Mouse (Mus musculus) liver, postnatal 0 days (tissue): ENCODE measurements around the gene Tyrp1. TPM values are rescaled to one million over a fixed set of nuclear protein-coding genes. Genes with fewer than 3 reads are reported as not detected.

ENCODE experiments used
- ATAC-seq: fragments of 200-750 bp; cut with Nextera tagmentation; 2 replicates; pipeline ENCODE4 v1.8.0; 2017; ENCODE audit warnings: mild to moderate bottlenecking, moderate library complexity
- DNase-seq: peaks from one replicate; pipeline ENCODE4 v3.0.0-alpha.2; 2016
- H3K27ac ChIP-seq: fragments of 300-500 bp; sonication (generic); 2 replicates; pipeline ENCODE4 v1.5.1; 2014; ENCODE audit warnings: antibody characterized with exemption, moderate library complexity, mild to moderate bottlenecking, low read depth
- H3K27me3 ChIP-seq: fragments of 300-500 bp; sonication (generic); 2 replicates; pipeline ENCODE4 v1.6.1; 2014; ENCODE audit warnings: low read length, control low read depth, mixed read lengths; ENCODE audit not compliant: insufficient read depth
- H3K36me3 ChIP-seq: fragments of 300-500 bp; sonication (generic); replicated peaks from 2 replicates; pipeline ENCODE4 v1.6.1; 2014; ENCODE audit warnings: mild to moderate bottlenecking, control low read depth, low read length, moderate library complexity, mixed read lengths; ENCODE audit not compliant: insufficient read depth
- H3K4me1 ChIP-seq: fragments of 300-500 bp; sonication (generic); 2 replicates; pipeline ENCODE4 v1.6.1; 2014; ENCODE audit warnings: antibody characterized with exemption, mild to moderate bottlenecking, control low read depth; ENCODE audit not compliant: insufficient read depth
- H3K4me2 ChIP-seq: fragments of 300-500 bp; sonication (generic); 2 replicates; pipeline ENCODE4 v1.6.1; 2014; ENCODE audit warnings: low read depth, mild to moderate bottlenecking, low read length, moderate library complexity, mixed read lengths
- H3K4me3 ChIP-seq: fragments of 300-500 bp; sonication (generic); 2 replicates; pipeline ENCODE4 v1.5.1; 2014; ENCODE audit warnings: low read depth, low read length
- H3K9ac ChIP-seq: fragments of 300-500 bp; sonication (generic); replicated peaks from 2 replicates; pipeline ENCODE4 v1.6.1; 2014; ENCODE audit warnings: mild to moderate bottlenecking, moderate library complexity
- H3K9me3 ChIP-seq: fragments of 300-500 bp; sonication (generic); 2 replicates; pipeline ENCODE4 v1.6.1; 2016; ENCODE audit warnings: mild to moderate bottlenecking, control low read depth, low read length, mixed read lengths
- CTCF ChIP-seq: sonication (generic); IDR thresholded peaks from 2 replicates; pipeline ENCODE4 v1.5.1; 2016; ENCODE audit warnings: antibody characterized with exemption, low read depth
- EP300 ChIP-seq: IDR thresholded peaks from 2 replicates; pipeline ENCODE4 v1.6.1; 2016; ENCODE audit warnings: antibody characterized with exemption, low read depth, mild to moderate bottlenecking
- WGBS: fragments of 180-500 bp; shearing (Covaris S2); extraction: QIAGEN DNeasy Blood & Tissue Kit; methylation state at CpG from one replicate; pipeline ENCODE4 v1.1.7; 2014; ENCODE audit not compliant: insufficient replicate concordance; 5-methylcytosine and 5-hydroxymethylcytosine counted together
- polyA plus RNA-seq: library from polyadenylated mRNA; unstranded; fragments of >200 nt; fragmentation: Nextera tagmentation; extraction: Ambion mirVana; gene quantifications from 2 replicates; pipeline ENCODE4 v1.2.1, GENCODE M21; 2015

Tyrp1 gene
- polyA plus RNA-seq, 1 experiment from 2014 or later = not detected

DNA sequence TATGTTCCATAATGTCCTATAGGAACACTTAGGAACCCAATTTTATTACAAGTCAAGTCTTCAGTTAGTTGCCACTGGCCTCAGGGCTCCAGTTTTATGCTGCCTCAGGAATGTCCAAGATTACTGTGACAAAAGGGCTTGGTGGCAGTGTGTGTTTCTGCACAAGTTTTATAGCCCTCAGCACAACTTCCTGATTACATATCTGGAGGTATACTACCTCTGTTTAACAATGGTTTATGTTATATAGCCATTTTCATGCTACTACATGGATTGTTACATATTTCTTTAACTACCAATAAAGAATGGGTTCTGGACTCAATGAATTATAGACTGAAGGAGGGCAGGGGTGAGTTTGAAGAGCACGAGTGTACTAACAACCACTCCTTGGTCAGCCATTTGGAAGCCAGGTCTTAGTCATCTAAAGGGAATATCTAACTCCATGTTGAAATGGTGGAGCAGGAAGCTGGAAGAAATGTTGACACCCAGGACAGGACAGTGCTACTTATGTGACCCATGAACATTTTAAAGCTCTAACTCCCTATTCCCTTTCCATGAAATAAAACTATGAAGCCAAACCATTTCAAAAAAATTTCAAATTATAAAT lies 48.2 kb downstream of the Tyrp1 start:
- Histone ChIP-seq H3K27ac (no peak overlapping the region), H3K9me3 (no peaks in the 10 kb centered on the region), H3K9ac (no peak overlapping the region), H3K27me3 (no peaks in the 10 kb centered on the region), H3K36me3 (no peaks in the 10 kb centered on the region), H3K4me2 (no peak overlapping the region), H3K4me3 (no peak overlapping the region), H3K4me1 (no peaks in the 10 kb centered on the region)
- 80% methylated on average over 1 of the region's 1 CpGs for WGBS
- TF ChIP-seq CTCF = no peak
- no peak for TF ChIP-seq EP300
- ATAC-seq (no peak), DNase-seq (no peak)

DNA sequence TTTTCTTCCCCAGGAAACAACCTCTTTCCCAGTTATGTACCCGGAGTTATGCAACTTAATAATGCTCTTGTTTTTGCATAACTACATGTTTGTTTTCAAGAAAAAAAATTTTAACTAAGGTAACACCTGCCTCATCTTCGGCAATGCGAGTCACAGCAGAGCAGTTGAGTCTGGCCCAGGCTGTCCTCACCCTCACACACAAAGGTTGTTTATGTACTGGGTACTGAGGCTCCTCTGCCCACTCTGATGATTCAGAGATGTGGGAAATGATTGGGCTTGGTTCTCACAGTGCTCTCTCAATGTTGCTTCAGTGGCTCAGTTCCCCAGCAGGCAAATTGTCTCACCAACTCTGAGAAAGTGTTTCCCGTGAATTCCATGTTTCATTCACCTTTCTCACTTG lies 52.7 kb downstream of the Tyrp1 start:
- H3K9me3 ChIP-seq = no peaks in the 10 kb centered on the region
- H3K4me3 ChIP-seq = no peak overlapping the region
- no peak for ATAC-seq
- 65% methylated on average over 4 of the region's 4 CpGs for WGBS
- TF ChIP-seq CTCF (no peak), EP300 (no peak)
- H3K27me3 ChIP-seq = no peaks in the 10 kb centered on the region
- H3K4me2 ChIP-seq = no peak overlapping the region
- no peaks in the 10 kb centered on the region for H3K4me1 ChIP-seq
- no peak overlapping the region for H3K9ac ChIP-seq
- no peak for DNase-seq
- no peaks in the 10 kb centered on the region for H3K36me3 ChIP-seq
- H3K27ac ChIP-seq = no peak overlapping the region

DNA sequence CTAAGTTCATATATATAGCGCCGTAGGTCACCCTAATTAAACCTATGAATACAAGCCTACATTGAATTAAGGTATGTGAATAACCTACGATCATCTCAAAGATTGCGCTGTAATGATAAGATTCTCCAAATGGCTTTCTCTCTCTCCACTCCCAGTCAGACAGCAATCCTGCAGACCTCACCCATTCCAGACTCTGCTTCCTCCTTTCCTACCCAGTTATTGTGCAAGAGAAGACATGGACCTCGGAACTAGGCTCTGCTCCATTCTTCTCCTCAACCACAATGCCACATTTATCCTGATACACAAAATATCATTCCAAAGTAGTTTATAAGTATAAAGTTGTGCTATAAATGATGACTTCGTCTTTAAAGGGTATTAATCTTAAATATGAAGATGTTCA lies 57.1 kb downstream of the Tyrp1 start:
- no peak overlapping the region for H3K9ac ChIP-seq
- TF ChIP-seq CTCF (no peak), EP300 (no peak)
- ATAC-seq (no peak), DNase-seq (no peak)
- no peak overlapping the region for H3K4me2 ChIP-seq
- 0 out of 2 replicates have a peak, but pooled peaks cover 4% of the 10 kb centered on the region for H3K4me1 ChIP-seq
- no peaks in the 10 kb centered on the region for H3K27me3 ChIP-seq
- H3K27ac ChIP-seq = no peak overlapping the region
- no peaks in the 10 kb centered on the region for H3K9me3 ChIP-seq
- H3K36me3 ChIP-seq = no peaks in the 10 kb centered on the region
- H3K4me3 ChIP-seq = no peak overlapping the region
- WGBS = 82% methylated on average over 6 of the region's 6 CpGs

DNA sequence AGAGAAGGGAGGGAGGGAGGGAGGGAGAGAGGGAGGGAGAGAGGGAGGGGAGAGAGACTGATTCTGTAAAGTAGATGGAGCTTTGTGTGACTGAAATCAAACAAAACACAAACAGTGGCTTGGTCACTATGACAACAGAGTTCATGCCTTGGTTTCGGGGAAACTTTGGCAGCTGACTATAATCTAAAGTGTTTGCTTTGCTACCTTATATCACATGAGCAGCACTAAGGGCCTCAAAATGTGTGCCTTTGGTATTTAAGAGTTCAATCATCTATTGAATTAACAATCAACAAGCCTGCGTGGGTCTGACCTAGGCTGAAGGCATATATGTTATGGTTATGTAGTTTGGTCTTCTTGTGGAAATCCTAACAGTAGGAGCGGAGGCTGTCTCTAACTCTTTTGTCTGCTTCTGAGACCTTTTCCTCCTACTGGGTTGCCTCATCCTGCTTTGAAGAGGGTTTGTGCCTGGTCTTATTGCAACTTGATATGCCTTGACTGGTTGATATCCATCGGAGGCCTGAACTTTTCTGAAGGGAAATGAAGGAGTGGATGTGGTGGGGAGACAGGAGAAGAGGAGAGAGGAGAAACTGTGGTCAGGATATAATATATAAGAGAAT lies 61.5 kb downstream of the Tyrp1 start:
- 62% methylated on average over 4 of the region's 4 CpGs for WGBS
- DNase-seq = no peak

More for the DNA sequence above, 61.5 kb downstream of the Tyrp1 start:
- H3K4me1 ChIP-seq = peaks cover 6% of the 10 kb centered on the region; the same call in 1 of the 2 replicates
- H3K9ac ChIP-seq = no peak overlapping the region
- no peak overlapping the region for H3K27ac ChIP-seq
- H3K9me3 ChIP-seq = no peaks in the 10 kb centered on the region
- ATAC-seq = peak; percentile 55; the same call in 1 of the 2 replicates
- no peak overlapping the region for H3K4me3 ChIP-seq
- H3K36me3 ChIP-seq = no peaks in the 10 kb centered on the region
- H3K4me2 ChIP-seq = no peak overlapping the region
- no peaks in the 10 kb centered on the region for H3K27me3 ChIP-seq
- no peak for TF ChIP-seq CTCF
- no peak for TF ChIP-seq EP300

Other genes with a start within 250 kb of the Tyrp1 start
- 14.2 and 19.7 TPM in 2 replicates for gene Lurap1l, start 76.5 kb downstream of the Tyrp1 start, polyA plus RNA-seq